Mouse (Mus musculus) forebrain, embryonic 16.5 days (tissue): Measurements from ENCODE around the gene Trpc4ap. TPM values are rescaled to one million over a fixed set of nuclear protein-coding genes. Genes with fewer than 3 reads are reported as not detected.

ENCODE experiments used
- ATAC-seq: fragments of 200-750 bp; cut with Nextera tagmentation; 2 replicates; pipeline ENCODE4 v1.8.0; 2017; ENCODE audit warnings: mild to moderate bottlenecking, moderate library complexity
- H3K27ac ChIP-seq: fragments of 300-500 bp; sonication (generic); 2 replicates; pipeline ENCODE4 v1.5.1; 2014; ENCODE audit warnings: low read length, control low read depth
- H3K27me3 ChIP-seq: fragments of 300-500 bp; sonication (generic); replicated peaks from 2 replicates; pipeline ENCODE4 v1.6.1; 2014; ENCODE audit warnings: low read length; ENCODE audit not compliant: control insufficient read depth, insufficient read depth
- H3K36me3 ChIP-seq: fragments of 300-500 bp; sonication (generic); 2 replicates; pipeline ENCODE4 v1.6.1; 2014; ENCODE audit not compliant: control insufficient read depth, insufficient read depth
- H3K4me1 ChIP-seq: fragments of 300-500 bp; sonication (generic); replicated peaks from 2 replicates; pipeline ENCODE4 v1.6.1; 2014; ENCODE audit warnings: low read length; ENCODE audit not compliant: control insufficient read depth, insufficient read depth
- H3K4me2 ChIP-seq: fragments of 300-500 bp; sonication (generic); 2 replicates; pipeline ENCODE4 v1.6.1; 2014; ENCODE audit warnings: mild to moderate bottlenecking, low read length, control low read depth
- H3K4me3 ChIP-seq: fragments of 300-500 bp; sonication (generic); replicated peaks from 2 replicates; pipeline ENCODE4 v1.5.1; 2014; ENCODE audit warnings: mild to moderate bottlenecking, low read length, control low read depth
- H3K9ac ChIP-seq: fragments of 300-500 bp; sonication (generic); replicated peaks from 2 replicates; pipeline ENCODE4 v1.6.1; 2014; ENCODE audit warnings: low read depth, low read length, control low read depth
- H3K9me3 ChIP-seq: fragments of 300-500 bp; sonication (generic); 2 replicates; pipeline ENCODE4 v1.6.1; 2016; ENCODE audit warnings: low read length; ENCODE audit not compliant: control insufficient read depth
- WGBS: fragments of 180-500 bp; shearing (Covaris S2); extraction: QIAGEN DNeasy Blood & Tissue Kit; methylation state at CpG from one replicate; pipeline ENCODE4 v1.1.7; 2014; 5-methylcytosine and 5-hydroxymethylcytosine counted together
- polyA plus RNA-seq: library from polyadenylated mRNA; unstranded; fragments of >200 nt; fragmentation: Nextera tagmentation; extraction: Ambion mirVana; gene quantifications from 2 replicates; pipeline ENCODE4 v1.2.1, GENCODE M21; 2015

Gene Trpc4ap
- polyA plus RNA-seq, 1 experiment from 2014 or later: 179 TPM

DNA sequence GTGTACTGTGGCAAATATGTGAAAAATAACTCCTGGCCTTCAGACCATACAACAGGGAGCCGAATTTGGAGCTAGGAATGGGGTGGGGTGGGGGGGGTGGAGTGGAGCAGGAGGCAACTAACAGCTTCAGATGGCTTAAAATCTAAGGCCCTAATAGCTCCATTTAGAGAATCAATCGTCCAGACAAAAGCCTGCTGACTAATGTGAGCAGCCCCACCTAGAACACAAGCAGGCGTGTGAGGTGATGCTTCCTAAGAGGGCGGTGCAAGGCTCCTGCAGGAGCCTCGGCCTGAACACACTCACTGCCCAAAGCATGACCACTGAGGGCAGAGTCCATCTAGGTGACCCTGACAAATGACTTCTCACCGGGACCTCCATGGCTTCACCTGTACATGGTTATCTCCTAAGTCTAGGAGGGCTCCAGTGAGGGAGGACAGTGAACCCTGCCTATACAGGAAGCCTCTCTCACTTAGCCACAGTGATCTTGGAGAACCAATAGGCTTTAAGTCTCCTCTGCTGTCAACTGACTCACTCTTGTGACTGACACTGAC lies 28.2 kb downstream of the Trpc4ap start:
- WGBS: 81% methylated on average over 6 of the region's 6 CpGs
- H3K9me3 ChIP-seq: no peaks in the 10 kb centered on the region
- H3K4me3 ChIP-seq: no peak overlapping the region
- H3K4me2 ChIP-seq: no peak overlapping the region
- no peaks in the 10 kb centered on the region for H3K27me3 ChIP-seq
- H3K36me3 ChIP-seq: peaks cover 25% of the 10 kb centered on the region
- H3K27ac ChIP-seq: no peak overlapping the region
- H3K4me1 ChIP-seq: no peaks in the 10 kb centered on the region
- no peak overlapping the region for H3K9ac ChIP-seq
- ATAC-seq: no peak

DNA sequence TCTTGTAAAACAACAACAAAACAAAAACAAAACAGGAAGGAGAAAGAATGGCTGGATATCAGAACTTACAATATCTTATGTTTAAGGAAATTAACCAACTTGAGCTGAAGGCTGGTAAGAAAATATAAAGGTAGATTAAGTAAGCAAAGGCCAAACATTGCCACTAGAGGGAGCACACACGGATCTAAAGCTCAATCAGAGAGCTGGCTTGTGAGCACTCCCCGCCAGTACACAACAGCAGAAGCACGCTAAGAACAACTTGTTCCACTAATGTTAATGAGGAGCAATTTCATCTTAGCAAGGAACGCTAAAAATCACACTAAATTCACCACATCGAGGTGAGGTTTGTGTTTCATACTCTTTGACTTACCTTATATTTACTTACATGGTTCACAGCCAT lies 29.1 kb downstream of the Trpc4ap start:
- Histone ChIP-seq H3K27me3 (no peaks in the 10 kb centered on the region), H3K27ac (no peak overlapping the region), H3K9me3 (no peaks in the 10 kb centered on the region), H3K36me3 (peaks cover 28% of the 10 kb centered on the region), H3K4me1 (no peaks in the 10 kb centered on the region), H3K4me2 (no peak overlapping the region), H3K4me3 (no peak overlapping the region), H3K9ac (no peak overlapping the region)
- 21% methylated on average over 5 of the region's 5 CpGs for WGBS
- ATAC-seq: peak; percentile 59; the same call in 1 of the 2 replicates

DNA sequence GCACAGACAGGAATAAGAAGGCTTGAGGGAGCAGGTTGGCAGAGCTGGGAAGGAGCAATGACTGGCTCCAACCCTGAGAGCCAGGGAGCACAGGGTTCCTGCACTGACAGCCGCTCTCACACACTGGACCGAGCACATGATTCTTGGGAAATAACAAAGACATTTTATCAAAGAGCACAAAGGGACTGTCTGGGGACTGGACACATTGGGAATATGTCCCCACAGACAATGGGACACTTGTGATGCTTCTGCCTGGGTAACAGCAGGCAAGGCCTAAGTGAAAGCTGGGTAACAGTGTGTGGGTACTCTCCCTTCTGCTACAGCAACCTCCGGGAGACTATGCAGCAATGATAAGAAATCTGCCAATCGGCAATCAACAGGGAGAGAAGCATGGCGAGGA lies 29.8 kb downstream of the Trpc4ap start:
- Histone ChIP-seq H3K27ac (no peak overlapping the region), H3K9me3 (no peaks in the 10 kb centered on the region), H3K36me3 (peaks cover 26% of the 10 kb centered on the region), H3K4me2 (no peak overlapping the region), H3K4me1 (no peaks in the 10 kb centered on the region), H3K27me3 (no peaks in the 10 kb centered on the region), H3K9ac (no peak overlapping the region), H3K4me3 (no peak overlapping the region)
- ATAC-seq: no peak
- WGBS: 80% methylated on average over 5 of the region's 5 CpGs

DNA sequence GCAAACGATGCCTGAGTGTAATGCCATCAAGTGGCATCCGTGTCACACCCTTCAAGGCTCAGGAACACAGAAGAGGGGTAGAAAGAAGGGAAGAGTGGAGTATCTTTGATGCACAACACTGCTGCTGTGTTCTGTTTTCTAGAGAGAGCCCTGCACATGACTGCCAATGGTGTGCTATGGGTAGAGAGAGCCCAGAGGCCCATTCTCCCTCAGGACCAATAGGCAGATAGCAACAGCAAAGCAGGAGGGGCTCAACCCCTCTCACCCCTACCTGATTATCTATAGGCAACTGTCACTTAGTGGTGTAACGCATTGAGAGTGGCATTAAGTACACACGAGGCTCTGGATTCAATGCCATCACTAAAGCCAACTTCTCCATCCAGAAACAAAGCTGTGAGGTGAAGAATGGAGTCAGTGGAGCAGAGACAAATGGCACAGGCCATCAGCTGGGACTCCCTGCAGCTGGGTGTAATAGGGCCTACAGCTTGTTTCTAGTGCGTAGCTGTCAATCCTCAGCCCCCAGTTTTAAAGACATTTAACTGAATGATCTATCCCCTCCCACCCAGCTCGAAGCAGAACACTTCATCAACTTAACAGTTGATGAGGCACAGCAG lies 36.3 kb downstream of the Trpc4ap start:
- Histone ChIP-seq H3K36me3 (peaks cover 39% of the 10 kb centered on the region), H3K4me1 (no peaks in the 10 kb centered on the region), H3K27ac (no peak overlapping the region), H3K4me3 (no peak overlapping the region), H3K9me3 (no peaks in the 10 kb centered on the region), H3K4me2 (no peak overlapping the region), H3K27me3 (no peaks in the 10 kb centered on the region), H3K9ac (no peak overlapping the region)
- 28% methylated on average over 6 of the region's 6 CpGs for WGBS
- ATAC-seq: no peak

DNA sequence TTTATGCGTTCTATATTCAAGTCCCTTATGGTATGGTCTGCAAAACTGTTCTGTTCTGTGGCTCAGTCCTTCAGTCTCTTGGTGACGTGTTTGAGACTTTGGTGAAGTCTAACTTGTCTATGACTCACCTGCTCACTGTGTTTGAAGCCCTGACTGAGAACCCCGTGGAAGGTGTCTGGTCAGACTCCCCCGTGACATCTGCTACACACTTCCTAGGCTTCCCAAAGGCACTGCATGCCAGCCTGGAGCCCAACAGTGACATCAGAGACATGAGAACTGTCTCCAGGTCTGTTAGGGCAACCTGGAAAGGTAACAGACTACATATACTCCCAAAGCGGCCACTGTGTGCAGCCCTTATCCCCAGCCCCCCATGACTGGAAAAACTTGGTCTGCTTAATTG lies 39.6 kb downstream of the Trpc4ap start:
- peaks cover 47% of the 10 kb centered on the region for H3K36me3 ChIP-seq
- no peak overlapping the region for H3K4me3 ChIP-seq
- no peak for ATAC-seq
- H3K9ac ChIP-seq: no peak overlapping the region
- no peak overlapping the region for H3K27ac ChIP-seq
- H3K4me2 ChIP-seq: no peak overlapping the region
- no peaks in the 10 kb centered on the region for H3K9me3 ChIP-seq
- no peaks in the 10 kb centered on the region for H3K27me3 ChIP-seq
- 92% methylated on average over 5 of the region's 5 CpGs for WGBS
- no peaks in the 10 kb centered on the region for H3K4me1 ChIP-seq

DNA sequence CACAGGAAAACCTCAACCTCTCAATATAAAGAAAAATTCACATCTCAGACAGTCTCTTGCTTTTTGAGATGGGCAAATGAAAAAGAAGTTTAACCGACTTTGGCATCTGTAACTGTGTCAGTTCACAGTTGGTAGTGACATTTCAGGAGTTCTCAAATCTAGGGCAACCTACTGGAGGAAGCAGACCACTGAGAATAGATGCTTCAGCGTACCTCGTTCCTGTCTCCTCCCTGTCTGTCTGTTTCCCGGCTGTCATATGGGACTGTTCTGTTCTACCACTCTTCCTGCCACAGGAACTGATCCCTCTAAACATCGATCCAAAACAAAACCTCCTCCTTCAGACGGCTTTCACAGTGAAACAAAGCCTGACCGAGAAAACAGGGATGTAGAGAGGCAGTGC lies 46.4 kb downstream of the Trpc4ap start:
- 79% methylated on average over 7 of the region's 7 CpGs for WGBS
- Histone ChIP-seq H3K9me3 (no peaks in the 10 kb centered on the region), H3K27me3 (no peaks in the 10 kb centered on the region), H3K9ac (no peak overlapping the region), H3K4me2 (no peak overlapping the region), H3K4me1 (peaks cover under 1% of the 10 kb centered on the region), H3K4me3 (no peak overlapping the region), H3K27ac (no peak overlapping the region), H3K36me3 (peaks cover 26% of the 10 kb centered on the region)
- no peak for ATAC-seq

DNA sequence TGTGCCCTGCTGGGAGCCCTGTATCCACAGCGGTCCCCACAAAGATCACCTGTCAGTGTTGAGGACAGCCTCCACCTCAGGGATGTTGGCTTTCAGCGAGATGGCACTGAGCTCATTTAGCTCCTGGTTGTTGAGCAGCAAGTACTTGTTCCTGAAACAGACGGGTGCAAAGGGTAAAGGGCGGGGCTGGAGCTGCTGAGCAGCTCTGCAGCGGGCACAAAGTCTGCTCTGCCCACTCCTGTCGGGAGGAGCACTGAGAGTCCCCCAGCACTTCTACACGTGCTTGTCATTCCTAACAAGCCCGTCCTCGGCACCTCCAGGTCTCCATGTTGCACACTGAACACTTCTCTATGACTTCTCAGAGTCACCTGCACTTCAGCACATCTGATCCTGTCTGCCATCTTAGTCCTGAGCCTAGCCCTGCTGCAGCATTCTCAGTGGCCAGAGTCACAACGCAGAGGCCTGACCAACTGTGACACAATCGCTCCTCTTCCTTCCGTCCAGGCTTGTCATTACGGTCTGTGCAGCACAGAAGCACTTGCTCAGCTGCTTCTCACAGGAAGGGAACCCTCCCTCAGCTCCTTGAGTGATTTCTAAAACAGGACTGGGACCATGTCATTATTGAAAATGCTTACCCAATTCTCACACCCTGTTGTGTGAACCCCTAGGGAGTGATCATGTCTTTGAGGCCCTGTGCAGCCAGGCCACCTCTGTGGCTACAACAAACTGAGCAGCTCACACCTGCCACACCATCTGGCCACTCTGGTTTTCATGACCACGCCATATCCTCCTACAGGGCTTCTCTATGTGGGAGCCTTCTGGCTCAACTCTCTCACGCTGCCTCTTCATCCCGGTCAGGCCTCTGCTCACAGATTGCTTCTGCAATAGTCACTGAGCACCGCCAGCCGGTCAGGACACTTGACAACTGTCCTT lies 50.4 kb downstream of the Trpc4ap start:
- Histone ChIP-seq H3K27me3 (no peaks in the 10 kb centered on the region), H3K36me3 (peaks cover 30% of the 10 kb centered on the region), H3K9ac (no peak overlapping the region), H3K4me2 (no peak overlapping the region), H3K9me3 (no peaks in the 10 kb centered on the region), H3K4me3 (no peak overlapping the region), H3K27ac (peak overlapping the region; percentile 2; the same call in 1 of the 2 replicates), H3K4me1 (peaks cover 5% of the 10 kb centered on the region)
- WGBS: 79% methylated on average over 18 of the region's 18 CpGs
- ATAC-seq: peak; percentile 26; the same call in 1 of the 2 replicates

DNA sequence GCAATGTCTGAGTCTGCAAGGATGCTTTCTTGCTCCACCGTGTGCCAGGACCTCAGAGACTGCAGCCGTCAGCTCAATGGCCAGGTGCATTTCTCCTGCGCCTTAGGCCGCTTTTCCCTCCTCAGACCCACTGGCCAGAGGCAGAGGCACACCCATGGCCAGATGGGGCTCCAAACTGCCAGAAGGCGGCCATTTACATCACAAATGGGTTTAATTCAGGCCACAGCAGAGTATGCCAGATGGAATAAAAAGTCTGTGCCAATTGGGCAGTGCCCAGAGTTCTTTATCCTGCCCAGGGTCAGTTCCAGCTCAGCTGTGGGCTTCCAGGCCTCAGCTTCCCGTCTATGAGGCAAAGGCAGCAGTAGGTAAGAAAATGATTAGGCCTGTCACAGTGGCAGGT lies 51.5 kb downstream of the Trpc4ap start:
- Histone ChIP-seq H3K4me3 (no peak overlapping the region), H3K9me3 (no peaks in the 10 kb centered on the region), H3K4me2 (no peak overlapping the region), H3K27ac (peak overlapping the region; percentile 27; the same call in 1 of the 2 replicates), H3K36me3 (peaks cover 31% of the 10 kb centered on the region), H3K9ac (no peak overlapping the region), H3K27me3 (no peaks in the 10 kb centered on the region), H3K4me1 (peaks cover 5% of the 10 kb centered on the region)
- ATAC-seq: peak; percentile 81
- WGBS: 53% methylated on average over 6 of the region's 6 CpGs

DNA sequence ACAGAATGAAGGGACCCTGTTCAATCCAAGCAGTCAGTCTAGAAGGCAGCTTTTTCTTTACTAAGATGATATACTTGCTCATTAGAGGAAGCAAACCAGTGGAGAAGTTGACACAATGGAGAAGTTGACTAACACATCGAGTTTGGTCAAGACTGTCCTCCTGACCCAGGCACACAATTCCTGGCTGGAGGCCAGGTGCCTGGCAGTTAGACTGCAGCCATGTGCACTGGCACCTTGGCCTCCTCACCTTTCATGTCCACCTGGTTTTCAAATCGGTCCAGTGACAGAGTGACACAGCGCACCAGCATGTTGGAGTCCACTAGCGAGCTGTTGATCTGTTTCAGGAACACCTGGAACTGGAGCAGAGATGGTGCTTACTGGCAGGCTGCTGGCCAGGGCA lies 54.8 kb downstream of the Trpc4ap start:
- Histone ChIP-seq H3K27ac (no peak overlapping the region), H3K36me3 (peaks cover 38% of the 10 kb centered on the region), H3K4me3 (no peak overlapping the region), H3K27me3 (peaks cover 1% of the 10 kb centered on the region; the same call in 1 of the 2 replicates), H3K9me3 (no peaks in the 10 kb centered on the region), H3K4me2 (no peak overlapping the region), H3K4me1 (peaks cover 5% of the 10 kb centered on the region), H3K9ac (no peak overlapping the region)
- 95% methylated on average over 4 of the region's 4 CpGs for WGBS
- ATAC-seq: no peak
